Mouse (Mus musculus) cortical plate, adult 2 months (tissue): ENCODE data around the gene Rad54l2. TPM values are rescaled to one million over a fixed set of nuclear protein-coding genes. Genes with fewer than 3 reads are reported as not detected.

Experiments
- H3K27ac ChIP-seq: fragments of 200-500 bp; 2 replicates; pipeline ENCODE4 v1.5.1; 2012; ENCODE audit warnings: low read length, control low read depth, inconsistent platforms; ENCODE audit not compliant: insufficient read depth
- H3K4me1 ChIP-seq: fragments of 200-500 bp; 2 replicates; pipeline ENCODE4 v1.6.1; 2011; ENCODE audit warnings: low read length; ENCODE audit not compliant: control insufficient read depth, insufficient read depth
- H3K4me3 ChIP-seq: fragments of 200-500 bp; 2 replicates; pipeline ENCODE4 v1.5.1; 2011; ENCODE audit warnings: mild to moderate bottlenecking, low read length, control low read depth; ENCODE audit not compliant: insufficient read depth
- CTCF ChIP-seq: fragments of 200-500 bp; IDR thresholded peaks from 2 replicates; pipeline ENCODE4 v1.5.1; 2011; ENCODE audit warnings: mild to moderate bottlenecking, control low read depth, low read length; ENCODE audit not compliant: insufficient read depth; ENCODE audit errors: extremely low read depth
- POLR2A ChIP-seq: fragments of 200-500 bp; IDR thresholded peaks from 2 replicates; pipeline ENCODE4 v1.6.1; 2011; ENCODE audit warnings: mild to moderate bottlenecking, low read length, control low read depth; ENCODE audit not compliant: insufficient read depth; ENCODE audit errors: extremely low read depth
- polyA plus RNA-seq: library from polyadenylated mRNA; depleted of rRNA; stranded (reverse); fragments of >200 nt; gene quantifications from 2 replicates; pipeline ENCODE4 v1.2.3, GENCODE M21; 2012

Gene Rad54l2
- polyA plus RNA-seq, 1 experiment: 7.2 TPM

- H3K4me1 ChIP-seq: peaks cover 6% of the 10 kb centered on the region
- H3K27ac ChIP-seq: no peak overlapping the region
- H3K4me3 ChIP-seq: no peak overlapping the region
- no peak for TF ChIP-seq POLR2A
- TF ChIP-seq CTCF: no peak
Measured at GRCm38 (mm10) chr9:106754311-106754710, 34.7 kb downstream of the Rad54l2 start.

GRCm38 (mm10) chr9:106752135-106752534 lies 36.9 kb downstream of the Rad54l2 start:
- peaks cover 6% of the 10 kb centered on the region for H3K4me1 ChIP-seq
- TF ChIP-seq CTCF (no peak), POLR2A (no peak)
- no peak overlapping the region for H3K4me3 ChIP-seq
- no peak overlapping the region for H3K27ac ChIP-seq

DNA sequence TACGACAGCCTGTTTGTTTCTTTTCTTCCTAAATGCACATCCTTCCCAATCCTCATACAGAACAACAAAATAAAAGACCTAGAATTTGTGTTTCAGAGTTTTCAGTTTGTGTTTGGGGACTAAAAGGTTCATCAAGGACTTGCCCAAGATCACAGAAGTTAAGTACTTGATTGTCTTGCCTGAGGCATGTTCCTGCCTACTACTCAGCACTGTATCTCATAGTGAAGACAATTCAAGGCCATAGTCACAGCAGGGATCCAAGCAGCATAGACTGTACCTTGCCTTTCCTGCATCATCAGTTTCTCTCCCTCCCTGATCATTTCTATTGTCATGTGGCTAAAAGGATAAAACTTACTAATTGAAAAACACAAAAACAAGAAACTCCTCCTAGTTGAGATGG lies 49.0 kb downstream of the Rad54l2 start:
- H3K4me1 ChIP-seq: no peaks in the 10 kb centered on the region
- H3K27ac ChIP-seq: no peak overlapping the region
- no peak overlapping the region for H3K4me3 ChIP-seq
- no peak for TF ChIP-seq POLR2A

- Histone ChIP-seq H3K27ac (no peak overlapping the region), H3K4me3 (no peak overlapping the region), H3K4me1 (no peaks in the 10 kb centered on the region)
- no peak for TF ChIP-seq POLR2A
- TF ChIP-seq CTCF: no peak
Measured at GRCm38 (mm10) chr9:106739056-106739455, 49.9 kb downstream of the Rad54l2 start.

DNA sequence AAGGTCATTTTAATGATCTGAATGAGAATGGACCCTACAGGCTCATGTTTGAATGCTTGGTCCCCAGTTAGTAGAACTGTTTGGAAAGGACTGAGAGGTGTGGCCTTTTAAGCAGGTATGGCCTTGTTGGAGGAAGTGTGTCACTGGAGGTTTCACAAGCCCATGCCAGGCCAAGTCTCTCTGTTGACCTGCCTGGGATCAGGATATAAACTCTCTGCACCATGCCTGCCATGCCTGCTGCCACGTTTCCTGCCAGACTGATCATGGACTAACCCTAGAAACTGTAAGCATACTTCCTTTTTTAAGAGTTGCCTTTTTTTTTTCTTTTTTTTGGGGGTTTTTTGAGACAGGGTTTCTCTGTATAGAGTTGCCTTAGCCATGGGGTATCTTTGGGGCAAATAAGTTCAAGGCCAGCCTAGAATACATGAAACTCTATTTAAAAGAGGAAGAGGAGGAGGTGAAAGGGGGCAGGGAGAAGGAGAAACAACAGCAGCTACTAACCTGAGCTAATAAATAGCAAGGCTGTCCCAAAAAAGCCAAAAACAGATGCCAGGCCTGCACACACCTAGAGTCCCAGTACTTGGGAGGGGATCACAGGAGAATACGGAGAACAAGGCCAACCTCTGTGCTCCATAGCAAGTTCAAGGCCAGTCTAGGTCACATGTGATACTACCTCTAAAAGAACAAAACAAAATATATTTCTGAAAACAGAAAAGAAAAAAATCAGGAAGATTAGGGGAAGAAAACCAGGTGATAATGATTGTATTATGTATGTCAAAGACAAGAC lies 50.6 kb downstream of the Rad54l2 start:
- no peaks in the 10 kb centered on the region for H3K4me1 ChIP-seq
- no peak overlapping the region for H3K4me3 ChIP-seq
- no peak overlapping the region for H3K27ac ChIP-seq
- TF ChIP-seq CTCF (no peak), POLR2A (no peak)

DNA sequence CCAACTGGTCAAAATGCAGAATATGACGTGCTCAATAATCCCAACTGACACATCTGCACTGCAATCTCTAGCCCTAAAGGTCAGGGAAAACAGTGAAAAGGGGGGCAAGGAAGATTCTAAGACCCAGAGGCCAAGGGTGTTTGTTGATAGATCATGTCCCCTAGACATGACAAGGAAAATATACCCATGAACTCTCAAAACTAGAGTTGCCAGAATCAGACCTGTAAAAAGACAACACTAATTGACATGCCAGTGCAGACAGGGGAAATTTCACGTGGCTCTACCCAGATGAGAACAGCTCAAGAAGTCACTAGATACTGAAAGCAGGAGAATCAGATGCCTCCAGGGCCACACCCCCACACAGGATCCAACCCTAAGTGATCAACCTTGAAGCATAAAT lies 55.3 kb downstream of the Rad54l2 start:
- no peak overlapping the region for H3K27ac ChIP-seq
- TF ChIP-seq POLR2A (no peak), CTCF (no peak)
- no peaks in the 10 kb centered on the region for H3K4me1 ChIP-seq
- H3K4me3 ChIP-seq: no peak overlapping the region

DNA sequence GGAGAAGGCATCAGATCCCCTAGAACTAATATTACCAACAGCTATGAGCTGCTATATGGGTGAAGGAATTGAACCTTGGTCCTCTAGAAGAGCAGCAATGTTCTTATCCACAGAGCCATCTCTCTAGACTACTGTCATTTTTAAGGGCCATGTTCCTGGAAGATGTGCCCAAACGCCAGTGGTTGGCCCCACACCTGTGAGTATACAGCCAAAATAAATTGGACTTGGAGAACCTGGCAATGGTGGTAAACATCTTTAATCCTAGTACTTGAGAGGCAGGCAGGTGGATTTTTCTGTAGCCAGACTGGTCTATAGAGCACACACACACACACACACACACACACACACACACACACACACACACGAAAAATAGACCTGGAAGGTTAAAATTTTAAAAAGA lies 59.6 kb downstream of the Rad54l2 start:
- no peak overlapping the region for H3K27ac ChIP-seq
- TF ChIP-seq POLR2A (no peak), CTCF (no peak)
- no peaks in the 10 kb centered on the region for H3K4me1 ChIP-seq
- H3K4me3 ChIP-seq: no peak overlapping the region

DNA sequence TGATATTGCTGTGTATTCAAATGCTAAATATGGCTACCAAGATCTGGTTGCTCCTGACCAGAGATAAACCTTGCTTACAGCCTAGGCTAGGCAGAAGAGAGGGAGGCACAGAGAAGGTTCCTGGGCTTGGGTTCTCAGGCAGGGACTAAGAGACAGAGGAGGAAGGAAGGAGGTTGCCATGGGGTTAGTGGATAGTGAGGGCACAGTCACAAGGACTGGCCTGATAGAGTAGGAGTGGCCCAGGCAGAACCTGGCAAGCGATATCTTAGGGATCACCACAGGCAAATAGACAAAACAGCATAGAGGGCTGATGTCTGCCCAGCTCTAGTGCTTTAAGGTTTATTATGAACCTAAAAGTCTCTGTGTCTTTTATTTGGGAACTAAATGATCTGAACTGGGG lies 62.1 kb downstream of the Rad54l2 start:
- Histone ChIP-seq H3K4me1 (no peaks in the 10 kb centered on the region), H3K27ac (no peak overlapping the region), H3K4me3 (no peak overlapping the region)
- no peak for TF ChIP-seq POLR2A
- no peak for TF ChIP-seq CTCF

DNA sequence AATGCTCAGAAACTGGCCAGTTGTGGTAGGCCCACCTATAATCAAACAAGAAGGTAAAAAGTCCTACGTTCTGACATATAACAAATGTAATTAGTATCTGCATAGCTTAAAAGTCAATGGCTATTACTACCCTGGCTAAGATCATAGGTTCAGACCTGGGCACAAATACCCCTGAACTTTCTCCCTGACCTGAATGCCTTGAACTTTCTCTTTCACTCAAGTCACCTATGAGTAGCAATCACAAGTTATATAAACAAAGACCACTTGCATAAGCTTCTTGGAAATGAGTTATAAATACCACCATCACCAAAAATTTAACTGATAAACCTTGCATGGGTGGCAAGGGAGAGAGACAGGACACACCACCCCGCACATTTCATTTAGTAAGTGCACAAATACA lies 63.6 kb downstream of the Rad54l2 start:
- no peak overlapping the region for H3K27ac ChIP-seq
- TF ChIP-seq POLR2A (no peak), CTCF (no peak)
- no peaks in the 10 kb centered on the region for H3K4me1 ChIP-seq
- H3K4me3 ChIP-seq: no peak overlapping the region

GRCm38 (mm10) chr9:106724864-106725263 lies 64.1 kb downstream of the Rad54l2 start:
- H3K27ac ChIP-seq: no peak overlapping the region
- H3K4me3 ChIP-seq: no peak overlapping the region
- TF ChIP-seq CTCF (no peak), POLR2A (no peak)
- no peaks in the 10 kb centered on the region for H3K4me1 ChIP-seq

- Histone ChIP-seq H3K4me3 (no peak overlapping the region), H3K4me1 (peaks cover 3% of the 10 kb centered on the region; the same call in 1 of the 2 replicates), H3K27ac (no peak overlapping the region)
- TF ChIP-seq POLR2A (no peak), CTCF (no peak)
Measured at GRCm38 (mm10) chr9:106716729-106717128, 72.3 kb downstream of the Rad54l2 start.
